Mouse (Mus musculus) midbrain, embryonic 11.5 days (tissue): Measurements from ENCODE around the gene Cep170b. TPM values are rescaled to one million over a fixed set of nuclear protein-coding genes. Genes with fewer than 3 reads are reported as not detected.

ENCODE experiments used
- ATAC-seq: fragments of 200-750 bp; cut with Nextera tagmentation; 2 replicates; pipeline ENCODE4 v1.8.0; 2017; ENCODE audit warnings: moderate TSS enrichment, moderate library complexity; ENCODE audit not compliant: low FRiP score
- DNase-seq: peaks from one replicate; pipeline ENCODE4 v3.0.0; 2015; ENCODE audit warnings: low spot score; ENCODE audit errors: missing footprints
- H3K27ac ChIP-seq: fragments of 300-500 bp; sonication (generic); 2 replicates; pipeline ENCODE4 v1.5.1; 2014; ENCODE audit warnings: low read depth, low read length
- H3K27me3 ChIP-seq: fragments of 300-500 bp; sonication (generic); 2 replicates; pipeline ENCODE4 v1.6.1; 2014; ENCODE audit warnings: mild to moderate bottlenecking, low read length, moderate library complexity, mixed read lengths; ENCODE audit not compliant: control insufficient read depth, insufficient read depth
- H3K36me3 ChIP-seq: fragments of 300-500 bp; sonication (generic); 2 replicates; pipeline ENCODE4 v1.6.1; 2014; ENCODE audit warnings: mild to moderate bottlenecking, low read length, moderate library complexity, mixed read lengths; ENCODE audit not compliant: control insufficient read depth, insufficient read depth
- H3K4me1 ChIP-seq: fragments of 300-500 bp; sonication (generic); 2 replicates; pipeline ENCODE4 v1.6.1; 2014; ENCODE audit warnings: low read length; ENCODE audit not compliant: control insufficient read depth, insufficient read depth
- H3K4me2 ChIP-seq: fragments of 300-500 bp; sonication (generic); 2 replicates; pipeline ENCODE4 v1.6.1; 2014; ENCODE audit warnings: mild to moderate bottlenecking, moderate library complexity
- H3K4me3 ChIP-seq: fragments of 300-500 bp; sonication (generic); 2 replicates; pipeline ENCODE4 v1.5.1; 2014; ENCODE audit warnings: low read depth, low read length
- H3K9ac ChIP-seq: fragments of 300-500 bp; sonication (generic); 2 replicates; pipeline ENCODE4 v1.6.1; 2014; ENCODE audit warnings: low read length
- H3K9me3 ChIP-seq: fragments of 300-500 bp; sonication (generic); 2 replicates; pipeline ENCODE4 v1.6.1; 2016; ENCODE audit warnings: low read length; ENCODE audit not compliant: control insufficient read depth
- WGBS: fragments of 180-500 bp; shearing (Covaris S2); extraction: QIAGEN DNeasy Blood & Tissue Kit; methylation state at CpG from one replicate; pipeline ENCODE4 v1.1.7; 2014; 5-methylcytosine and 5-hydroxymethylcytosine counted together
- polyA plus RNA-seq: library from polyadenylated mRNA; unstranded; fragments of >200 nt; fragmentation: Nextera tagmentation; extraction: Ambion mirVana; gene quantifications from 2 replicates; pipeline ENCODE4 v1.2.1, GENCODE M21; 2014

Gene Cep170b
- polyA plus RNA-seq, 1 experiment from 2014 or later: 5.2 TPM

GRCm38 (mm10) chr12:112739023-112739568, 18.8 kb downstream of the Cep170b start:
- no peaks in the 10 kb centered on the region for H3K27me3 ChIP-seq
- 91% methylated on average over 24 of the region's 24 CpGs for WGBS
- 0 out of 2 replicates have a peak, but pooled peaks cover 3% of the 10 kb centered on the region for H3K36me3 ChIP-seq

GRCm38 (mm10) chr12:112742768-112743167, 22.5 kb downstream of the Cep170b start:
- no peak overlapping the region for H3K4me3 ChIP-seq
- H3K27me3 ChIP-seq: no peaks in the 10 kb centered on the region
- H3K36me3 ChIP-seq: no peaks in the 10 kb centered on the region
- DNase-seq (peak; percentile 87), ATAC-seq (peak; percentile 0; the same call in 1 of the 2 replicates)
- no peak overlapping the region for H3K4me2 ChIP-seq
- H3K27ac ChIP-seq: no peak overlapping the region
- H3K9me3 ChIP-seq: no peaks in the 10 kb centered on the region
- WGBS: 74% methylated on average over 6 of the region's 6 CpGs
- peaks cover 5% of the 10 kb centered on the region for H3K4me1 ChIP-seq
- H3K9ac ChIP-seq: no peak overlapping the region

More at GRCm38 (mm10) chr12:112739023-112739568, 18.8 kb downstream of the Cep170b start:
- Histone ChIP-seq H3K9ac (no peak overlapping the region), H3K4me1 (no peaks in the 10 kb centered on the region), H3K4me2 (no peak overlapping the region), H3K9me3 (no peaks in the 10 kb centered on the region), H3K27ac (no peak overlapping the region), H3K4me3 (no peak overlapping the region)
- no peak for ATAC-seq
- DNase-seq: no peak

GRCm38 (mm10) chr12:112743168-112743975, 23.1 kb downstream of the Cep170b start:
- DNase-seq (peak; percentile 93), ATAC-seq (peak; percentile 68)
- 62% methylated on average over 25 of the region's 25 CpGs for WGBS
- H3K36me3 ChIP-seq: no peaks in the 10 kb centered on the region
- H3K4me2 ChIP-seq: no peak overlapping the region
- no peak overlapping the region for H3K27ac ChIP-seq
- no peaks in the 10 kb centered on the region for H3K27me3 ChIP-seq
- H3K4me1 ChIP-seq: peaks cover 5% of the 10 kb centered on the region
- no peak overlapping the region for H3K9ac ChIP-seq
- no peaks in the 10 kb centered on the region for H3K9me3 ChIP-seq
- no peak overlapping the region for H3K4me3 ChIP-seq

- 87% methylated on average over 10 of the region's 11 CpGs for WGBS
- no peaks in the 10 kb centered on the region for H3K27me3 ChIP-seq
- peaks cover 5% of the 10 kb centered on the region for H3K4me1 ChIP-seq
- H3K4me3 ChIP-seq: no peak overlapping the region
- H3K27ac ChIP-seq: no peak overlapping the region
- DNase-seq: no peak
- no peaks in the 10 kb centered on the region for H3K36me3 ChIP-seq
- H3K4me2 ChIP-seq: no peak overlapping the region
- no peak for ATAC-seq
- H3K9ac ChIP-seq: no peak overlapping the region
- H3K9me3 ChIP-seq: no peaks in the 10 kb centered on the region
Measured at GRCm38 (mm10) chr12:112744211-112744610, 24.0 kb downstream of the Cep170b start.

GRCm38 (mm10) chr12:112744891-112745580, 24.8 kb downstream of the Cep170b start:
- no peaks in the 10 kb centered on the region for H3K36me3 ChIP-seq
- no peaks in the 10 kb centered on the region for H3K9me3 ChIP-seq
- H3K4me2 ChIP-seq: no peak overlapping the region
- no peak overlapping the region for H3K9ac ChIP-seq
- WGBS: 87% methylated on average over 10 of the region's 10 CpGs
- no peak for ATAC-seq
- H3K4me3 ChIP-seq: no peak overlapping the region
- DNase-seq: no peak
- peaks cover 5% of the 10 kb centered on the region for H3K4me1 ChIP-seq
- no peak overlapping the region for H3K27ac ChIP-seq
- no peaks in the 10 kb centered on the region for H3K27me3 ChIP-seq

GRCm38 (mm10) chr12:112745716-112746115, 25.5 kb downstream of the Cep170b start:
- Histone ChIP-seq H3K27ac (no peak overlapping the region), H3K27me3 (no peaks in the 10 kb centered on the region), H3K4me2 (no peak overlapping the region), H3K9ac (no peak overlapping the region), H3K4me1 (peaks cover 5% of the 10 kb centered on the region), H3K4me3 (no peak overlapping the region), H3K36me3 (no peaks in the 10 kb centered on the region), H3K9me3 (no peaks in the 10 kb centered on the region)
- DNase-seq: no peak
- ATAC-seq: no peak
- WGBS: 92% methylated on average over 10 of the region's 10 CpGs

- DNase-seq (no peak), ATAC-seq (peak; percentile 13; the same call in 1 of the 2 replicates)
- Histone ChIP-seq H3K4me3 (no peak overlapping the region), H3K27me3 (no peaks in the 10 kb centered on the region), H3K9ac (no peak overlapping the region), H3K36me3 (no peaks in the 10 kb centered on the region), H3K9me3 (no peaks in the 10 kb centered on the region), H3K4me2 (no peak overlapping the region), H3K4me1 (peaks cover 5% of the 10 kb centered on the region), H3K27ac (no peak overlapping the region)
- 91% methylated on average over 4 of the region's 4 CpGs for WGBS
Measured at GRCm38 (mm10) chr12:112746461-112746807, 26.2 kb downstream of the Cep170b start.

- 21% methylated on average over 10 of the region's 10 CpGs for WGBS
- Histone ChIP-seq H3K9me3 (no peaks in the 10 kb centered on the region), H3K9ac (peak overlapping the region; percentile 0; the same call in 1 of the 2 replicates), H3K27ac (peak overlapping the region; percentile 74), H3K4me3 (no peak overlapping the region), H3K4me1 (peaks cover 5% of the 10 kb centered on the region), H3K4me2 (no peak overlapping the region), H3K36me3 (no peaks in the 10 kb centered on the region), H3K27me3 (no peaks in the 10 kb centered on the region)
- DNase-seq (peak; percentile 94), ATAC-seq (peak; percentile 83)
Measured at GRCm38 (mm10) chr12:112746808-112747605, 26.8 kb downstream of the Cep170b start.
